In genomic region chr16:30901309-30901708, GRCm38 (mm10) we compare ENCODE assay signal across 28 mouse cellular contexts.
DNase-seq lines count a peak whose midpoint lies in the region; ATAC-seq and TF ChIP-seq lines count a peak whose summit lies in the region.
"Had no signal": no experiment of that assay in that cellular context is flagged by ENCODE, and none has a peak within 500 bp of the region (broad histone marks: within the 10 kb centered on the region; RNA-seq: fewer than 3 reads in every experiment).

No protein-coding gene starts in this region.

- H3K27me3 ChIP-seq in cerebellum, adult 2 months (ENCODE audit: control insufficient read depth, insufficient read depth, low read length): no peaks in the 10 kb centered on the region
- no peaks in the 10 kb centered on the region for H3K27me3 ChIP-seq in midbrain, embryonic 11.5 days (ENCODE audit: control insufficient read depth, insufficient read depth, low read length)
- H3K27me3 ChIP-seq in midbrain, embryonic 15.5 days (replicated peaks): no peaks in the 10 kb centered on the region
- H3K27me3 ChIP-seq in stomach, postnatal 0 days (ENCODE audit: control insufficient read depth, insufficient read depth, low read length): no peaks in the 10 kb centered on the region
- H3K27me3 ChIP-seq: CH12.LX; embryonic facial prominence, embryonic 13.5 days; forebrain, embryonic 15.5 days; hindbrain, embryonic 12.5 days; hindbrain, embryonic 15.5 days had no signal

- no peak for TF ChIP-seq CTCF in cerebellum, adult 2 months (IDR thresholded peaks at IDR 0.05; ENCODE audit: borderline replicate concordance, insufficient read depth, low read depth, low read length)
- no peak for TF ChIP-seq CTCF in stomach, postnatal 0 days (IDR thresholded peaks at IDR 0.05; ENCODE audit: low read depth)

- no peak for TF ChIP-seq EP300 in stomach, postnatal 0 days (optimal IDR thresholded peaks at IDR 0.05)

- H3K9me3 ChIP-seq in midbrain, embryonic 11.5 days (ENCODE audit: control insufficient read depth, low read length): peaks cover 14% of the 10 kb centered on the region; the same call in 1 of the 2 replicates
- H3K9me3 ChIP-seq in midbrain, embryonic 15.5 days: peaks cover 4% of the 10 kb centered on the region
- H3K9me3 ChIP-seq in stomach, postnatal 0 days (ENCODE audit: control insufficient read depth, low read length): no peaks in the 10 kb centered on the region
- H3K9me3 ChIP-seq: G1E had no signal

- DNase-seq in cerebellum, postnatal 14 days: peak; percentile 29 to 41
- DNase-seq in cerebellum, adult 2 months: no peak
- DNase-seq in midbrain, embryonic 11.5 days (ENCODE audit: low spot score, missing footprints): peak; percentile 23
- peak; percentile 25 for DNase-seq in Muller cell, postnatal 12 days (ENCODE audit: inconsistent ontology term)
- peak; percentile 5 for DNase-seq in stomach, postnatal 0 days (ENCODE audit: low spot score)
- no peak for DNase-seq in left cerebral cortex, adult 18-20 months (ENCODE audit: low spot score in 2 of 2)
- DNase-seq: adrenal gland, adult 8-10 months; adrenal gland, postnatal 25 days; B cell, adult 2 months; cerebellum, adult 11 months; cerebellum, adult 9-10 months; cerebellum, postnatal 36 days; embryo, embryonic 11 days; gastrocnemius, postnatal 25 days; heart, adult 2 months had no signal

- H3K27ac ChIP-seq in cerebellum, adult 2 months (ENCODE audit: insufficient read depth, low read length): no peak overlapping the region
- no peak overlapping the region for H3K27ac ChIP-seq in midbrain, embryonic 11.5 days (ENCODE audit: low read depth, low read length)
- no peak overlapping the region for H3K27ac ChIP-seq in midbrain, embryonic 15.5 days
- no peak overlapping the region for H3K27ac ChIP-seq in stomach, postnatal 0 days (replicated peaks)
- H3K27ac ChIP-seq: embryonic facial prominence, embryonic 10.5 days; embryonic facial prominence, embryonic 13.5 days; forebrain, embryonic 10.5 days; forebrain, embryonic 15.5 days; heart, adult 2 months; hindbrain, embryonic 12.5 days; hindbrain, embryonic 15.5 days had no signal

- no peak for TF ChIP-seq POLR2A in cerebellum, adult 2 months (IDR thresholded peaks at IDR 0.05; ENCODE audit: borderline replicate concordance, insufficient read depth, low read length)

- no peak overlapping the region for H3K4me2 ChIP-seq in midbrain, embryonic 11.5 days
- no peak overlapping the region for H3K4me2 ChIP-seq in midbrain, embryonic 15.5 days
- no peak overlapping the region for H3K4me2 ChIP-seq in stomach, postnatal 0 days (replicated peaks; ENCODE audit: low read depth)
- H3K4me2 ChIP-seq: embryonic facial prominence, embryonic 13.5 days; forebrain, embryonic 15.5 days; heart, embryonic 11.5 days; hindbrain, embryonic 12.5 days; hindbrain, embryonic 15.5 days had no signal

- H3K4me3 ChIP-seq in cerebellum, adult 2 months (replicated peaks; ENCODE audit: insufficient read depth, low read depth, low read length): no peak overlapping the region
- H3K4me3 ChIP-seq in midbrain, embryonic 11.5 days (ENCODE audit: low read depth, low read length): no peak overlapping the region
- H3K4me3 ChIP-seq in midbrain, embryonic 15.5 days: no peak overlapping the region
- no peak overlapping the region for H3K4me3 ChIP-seq in stomach, postnatal 0 days (ENCODE audit: low read depth, low read length)
- H3K4me3 ChIP-seq: embryonic facial prominence, embryonic 10.5 days; embryonic facial prominence, embryonic 13.5 days; erythroblast, embryonic 14.5 days; forebrain, embryonic 10.5 days; forebrain, embryonic 15.5 days; heart, adult 2 months; hindbrain, embryonic 12.5 days; hindbrain, embryonic 15.5 days had no signal

- no peak for ATAC-seq in midbrain, embryonic 11.5 days (ENCODE audit: low FRiP score)
- no peak for ATAC-seq in midbrain, embryonic 15.5 days (replicated peaks)
- no peak for ATAC-seq in stomach, postnatal 0 days (ENCODE audit: low FRiP score, low TSS enrichment)
- ATAC-seq: activated CD4-positive, CD25-positive, alpha-beta regulatory T cell, adult 4 months; forebrain, embryonic 15.5 days; intestine, postnatal 0 days had no signal

- no peaks in the 10 kb centered on the region for H3K4me1 ChIP-seq in cerebellum, adult 2 months (ENCODE audit: control insufficient read depth, insufficient read depth, low read length)
- no peaks in the 10 kb centered on the region for H3K4me1 ChIP-seq in midbrain, embryonic 11.5 days (ENCODE audit: control insufficient read depth, insufficient read depth, low read length)
- H3K4me1 ChIP-seq in midbrain, embryonic 15.5 days: no peaks in the 10 kb centered on the region
- no peaks in the 10 kb centered on the region for H3K4me1 ChIP-seq in stomach, postnatal 0 days (replicated peaks; ENCODE audit: control insufficient read depth, insufficient read depth)
- H3K4me1 ChIP-seq: embryonic facial prominence, embryonic 10.5 days; embryonic facial prominence, embryonic 13.5 days; forebrain, embryonic 10.5 days; forebrain, embryonic 15.5 days; hindbrain, embryonic 12.5 days; hindbrain, embryonic 15.5 days had no signal

- no peaks in the 10 kb centered on the region for H3K36me3 ChIP-seq in midbrain, embryonic 11.5 days (ENCODE audit: control insufficient read depth, insufficient read depth, low read length)
- H3K36me3 ChIP-seq in midbrain, embryonic 15.5 days (replicated peaks): no peaks in the 10 kb centered on the region
- H3K36me3 ChIP-seq in stomach, postnatal 0 days (ENCODE audit: control insufficient read depth, insufficient read depth, low read length): no peaks in the 10 kb centered on the region
- H3K36me3 ChIP-seq: embryonic facial prominence, embryonic 10.5 days; embryonic facial prominence, embryonic 13.5 days; forebrain, embryonic 10.5 days; forebrain, embryonic 15.5 days; G1E; hindbrain, embryonic 12.5 days; hindbrain, embryonic 15.5 days had no signal

- H3K9ac ChIP-seq in midbrain, embryonic 11.5 days (ENCODE audit: low read length): no peak overlapping the region
- H3K9ac ChIP-seq in midbrain, embryonic 15.5 days: no peak overlapping the region
- H3K9ac ChIP-seq in stomach, postnatal 0 days (ENCODE audit: low read length): no peak overlapping the region
- H3K9ac ChIP-seq: embryonic facial prominence, embryonic 13.5 days; forebrain, embryonic 15.5 days; hindbrain, embryonic 12.5 days; hindbrain, embryonic 15.5 days had no signal

Comparison
In these comparisons a context has a peak if more than half of its experiments do, and no peak if none do; other contexts are left out.
1. DNase-seq: peak in cerebellum, postnatal 14 days (2 of 2), midbrain, embryonic 11.5 days (single experiment), Muller cell, postnatal 12 days (single experiment) and stomach, postnatal 0 days (single experiment); none in cerebellum, adult 2 months (0 of 2) and left cerebral cortex, adult 18-20 months (0 of 2).